Mouse (Mus musculus): ENCODE data around the gene Ccdc73. TPM values are rescaled to one million over a fixed set of nuclear protein-coding genes. Genes with fewer than 3 reads are reported as not detected.

Ccdc73 gene
- total and polyA plus RNA-seq, 2 experiments from 2014 or later = 12.6 TPM; not detected in 1

DNA sequence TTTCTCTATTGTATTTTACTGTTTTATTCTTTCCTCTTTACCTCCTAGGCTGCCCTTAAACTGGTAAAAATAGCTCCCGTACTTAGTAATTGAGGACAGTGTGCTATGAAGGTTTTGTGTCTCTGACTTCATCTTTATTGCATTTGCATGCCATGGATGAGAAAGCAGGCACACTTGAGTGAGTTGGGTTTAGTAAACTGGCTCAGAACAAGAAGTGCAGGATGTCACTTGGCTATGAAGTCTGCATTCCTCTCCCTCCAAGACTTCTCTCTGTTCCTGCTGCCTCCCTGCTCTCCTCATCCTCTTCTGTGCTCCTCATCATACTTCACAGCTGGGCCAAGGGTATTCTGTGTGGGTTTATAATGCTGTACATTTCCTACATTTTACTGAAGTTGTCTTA, 121.4 kb downstream of the Ccdc73 start:
- no peak for TF ChIP-seq EP300 (IDR thresholded peaks at IDR 0.05; ENCODE audit: low read depth)
- no peak for TF ChIP-seq CTCF (IDR thresholded peaks at IDR 0.05; ENCODE audit: low read depth)
- Histone ChIP-seq H3K27ac (ENCODE audit: low read depth) (no peak overlapping the region), H3K27me3 (ENCODE audit: control insufficient read depth, insufficient read depth, low read length) (no peaks in the 10 kb centered on the region), H3K9ac (replicated peaks; ENCODE audit: low read depth, low read length) (no peak overlapping the region), H3K4me2 (ENCODE audit: low read depth, low read length) (no peak overlapping the region), H3K36me3 (replicated peaks; ENCODE audit: control insufficient read depth, insufficient read depth, low read length) (no peaks in the 10 kb centered on the region), H3K4me3 (ENCODE audit: low read depth, low read length) (no peak overlapping the region), H3K4me1 (ENCODE audit: control insufficient read depth, insufficient read depth) (no peaks in the 10 kb centered on the region), H3K9me3 (replicated peaks; ENCODE audit: control insufficient read depth, low read length) (no peaks in the 10 kb centered on the region)
- DNase-seq (ENCODE audit: low spot score) (no peak), ATAC-seq (ENCODE audit: insufficient read depth, low read depth) (no peak)
- WGBS = 66% methylated on average over 1 of the region's 1 CpGs

- DNase-seq (ENCODE audit: low spot score) = no peak
- ATAC-seq (ENCODE audit: insufficient read depth, low read depth) = no peak
- Histone ChIP-seq H3K4me3 (ENCODE audit: low read depth, low read length) (no peak overlapping the region), H3K4me1 (ENCODE audit: control insufficient read depth, insufficient read depth) (no peaks in the 10 kb centered on the region), H3K9ac (replicated peaks; ENCODE audit: low read depth, low read length) (no peak overlapping the region), H3K27me3 (ENCODE audit: control insufficient read depth, insufficient read depth, low read length) (no peaks in the 10 kb centered on the region), H3K9me3 (replicated peaks; ENCODE audit: control insufficient read depth, low read length) (no peaks in the 10 kb centered on the region), H3K27ac (ENCODE audit: low read depth) (no peak overlapping the region), H3K4me2 (ENCODE audit: low read depth, low read length) (no peak overlapping the region), H3K36me3 (replicated peaks; ENCODE audit: control insufficient read depth, insufficient read depth, low read length) (peaks cover 24% of the 10 kb centered on the region)
- WGBS = 48% methylated on average over 2 of the region's 2 CpGs
- TF ChIP-seq EP300 (IDR thresholded peaks at IDR 0.05; ENCODE audit: low read depth) = no peak
- no peak for TF ChIP-seq CTCF (IDR thresholded peaks at IDR 0.05; ENCODE audit: low read depth)
These were observed 126.8 kb downstream of the Ccdc73 start for GRCm38 (mm10) chr2:104994436-104994835.

GRCm38 (mm10) chr2:104996201-104996600, 128.6 kb downstream of the Ccdc73 start:
- Histone ChIP-seq H3K27ac (ENCODE audit: low read depth) (no peak overlapping the region), H3K36me3 (replicated peaks; ENCODE audit: control insufficient read depth, insufficient read depth, low read length) (peaks cover 24% of the 10 kb centered on the region), H3K9ac (replicated peaks; ENCODE audit: low read depth, low read length) (no peak overlapping the region), H3K9me3 (replicated peaks; ENCODE audit: control insufficient read depth, low read length) (no peaks in the 10 kb centered on the region), H3K4me2 (ENCODE audit: low read depth, low read length) (no peak overlapping the region), H3K27me3 (ENCODE audit: control insufficient read depth, insufficient read depth, low read length) (no peaks in the 10 kb centered on the region), H3K4me3 (ENCODE audit: low read depth, low read length) (no peak overlapping the region), H3K4me1 (ENCODE audit: control insufficient read depth, insufficient read depth) (no peaks in the 10 kb centered on the region)
- WGBS = 64% methylated on average over 3 of the region's 3 CpGs
- DNase-seq (ENCODE audit: low spot score) = no peak
- ATAC-seq (ENCODE audit: insufficient read depth, low read depth) = no peak
- TF ChIP-seq CTCF (IDR thresholded peaks at IDR 0.05; ENCODE audit: low read depth) = no peak
- no peak for TF ChIP-seq EP300 (IDR thresholded peaks at IDR 0.05; ENCODE audit: low read depth)

DNA sequence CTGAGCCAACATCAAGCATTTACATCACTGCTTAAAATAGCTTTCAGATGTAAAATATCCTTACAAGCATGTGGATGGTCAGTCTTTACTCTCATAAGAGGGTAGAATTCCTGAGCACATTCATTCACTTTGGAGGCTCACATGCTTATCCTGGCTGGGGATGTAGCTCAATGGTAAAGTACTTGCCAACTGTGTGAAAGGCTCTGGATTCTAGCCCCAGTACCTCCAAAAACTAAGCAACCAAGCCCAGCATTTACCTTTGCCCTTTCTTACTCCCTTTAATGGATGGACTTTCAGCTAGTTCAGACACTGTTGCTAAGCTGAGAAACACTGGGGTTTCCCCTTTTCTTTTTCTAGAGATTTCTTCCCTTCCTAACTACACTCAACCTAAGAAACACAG, 139.6 kb downstream of the Ccdc73 start:
- H3K9ac ChIP-seq (replicated peaks; ENCODE audit: low read depth, low read length) = no peak overlapping the region
- no peak overlapping the region for H3K4me3 ChIP-seq (ENCODE audit: low read depth, low read length)
- ATAC-seq (ENCODE audit: insufficient read depth, low read depth) (peak; percentile 27; the same call in 1 of the 2 replicates), DNase-seq (ENCODE audit: low spot score) (no peak)
- no peak for TF ChIP-seq CTCF (IDR thresholded peaks at IDR 0.05; ENCODE audit: low read depth)
- no peak for TF ChIP-seq EP300 (IDR thresholded peaks at IDR 0.05; ENCODE audit: low read depth)
- H3K4me2 ChIP-seq (ENCODE audit: low read depth, low read length) = no peak overlapping the region
- H3K9me3 ChIP-seq (replicated peaks; ENCODE audit: control insufficient read depth, low read length) = no peaks in the 10 kb centered on the region
- no peaks in the 10 kb centered on the region for H3K4me1 ChIP-seq (ENCODE audit: control insufficient read depth, insufficient read depth)
- peaks cover 86% of the 10 kb centered on the region for H3K36me3 ChIP-seq (replicated peaks; ENCODE audit: control insufficient read depth, insufficient read depth, low read length)
- no peaks in the 10 kb centered on the region for H3K27me3 ChIP-seq (ENCODE audit: control insufficient read depth, insufficient read depth, low read length)
- no peak overlapping the region for H3K27ac ChIP-seq (ENCODE audit: low read depth)

DNA sequence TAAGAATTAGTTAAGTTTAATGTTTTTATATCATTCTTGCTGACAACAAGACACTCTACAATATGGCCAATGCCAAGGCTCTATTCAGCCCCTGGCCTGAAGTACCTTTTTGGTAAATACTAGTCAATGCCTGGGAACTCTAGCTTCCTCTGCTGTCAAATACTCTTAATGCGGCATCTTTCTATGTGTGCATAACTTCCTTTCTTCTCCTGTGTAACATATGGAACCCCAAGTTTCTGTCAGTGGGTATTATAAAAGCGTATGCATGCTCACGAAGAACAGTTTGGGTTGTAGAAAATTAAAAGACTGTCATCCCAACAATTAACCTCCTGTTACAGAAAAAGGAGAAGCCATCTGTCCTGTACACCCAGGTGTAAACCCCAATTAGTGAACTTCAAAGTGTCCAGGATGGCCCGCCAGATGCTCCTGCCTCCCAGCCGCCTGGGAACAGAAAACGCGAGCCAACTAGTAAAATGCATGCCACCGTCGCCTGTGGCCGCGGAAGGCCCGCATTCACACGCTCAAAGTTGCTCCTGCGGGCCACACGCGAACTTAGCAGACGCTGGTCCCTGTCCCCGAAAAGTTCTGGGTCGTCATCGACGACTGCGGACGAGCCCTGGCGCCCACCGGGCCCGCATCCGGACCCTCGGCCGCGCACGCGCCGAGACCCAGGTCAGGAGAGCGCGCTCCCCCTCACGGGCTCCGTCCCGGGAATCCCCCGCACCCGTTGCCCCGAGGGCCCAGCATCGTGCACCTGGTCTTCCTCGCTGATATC, 148.8 kb downstream of the Ccdc73 start:
- Histone ChIP-seq H3K4me2 (ENCODE audit: low read depth, low read length) (peak overlapping the region; percentile 75), H3K36me3 (replicated peaks; ENCODE audit: control insufficient read depth, insufficient read depth, low read length) (peaks cover 23% of the 10 kb centered on the region), H3K9ac (replicated peaks; ENCODE audit: low read depth, low read length) (peak overlapping the region; percentile 95), H3K4me3 (ENCODE audit: low read depth, low read length) (peak overlapping the region; percentile 98), H3K9me3 (replicated peaks; ENCODE audit: control insufficient read depth, low read length) (no peaks in the 10 kb centered on the region), H3K27me3 (ENCODE audit: control insufficient read depth, insufficient read depth, low read length) (no peaks in the 10 kb centered on the region), H3K4me1 (ENCODE audit: control insufficient read depth, insufficient read depth) (peaks cover 9% of the 10 kb centered on the region; the same call in 1 of the 2 replicates), H3K27ac (ENCODE audit: low read depth) (peak overlapping the region; percentile 71)
- WGBS = under 1% methylated on average over 43 of the region's 43 CpGs
- no peak for DNase-seq (ENCODE audit: low spot score)
- TF ChIP-seq EP300 (IDR thresholded peaks at IDR 0.05; ENCODE audit: low read depth) (no peak), CTCF (IDR thresholded peaks at IDR 0.05; ENCODE audit: low read depth) (no peak)
- peak; percentile 74 for ATAC-seq (ENCODE audit: insufficient read depth, low read depth)

DNA sequence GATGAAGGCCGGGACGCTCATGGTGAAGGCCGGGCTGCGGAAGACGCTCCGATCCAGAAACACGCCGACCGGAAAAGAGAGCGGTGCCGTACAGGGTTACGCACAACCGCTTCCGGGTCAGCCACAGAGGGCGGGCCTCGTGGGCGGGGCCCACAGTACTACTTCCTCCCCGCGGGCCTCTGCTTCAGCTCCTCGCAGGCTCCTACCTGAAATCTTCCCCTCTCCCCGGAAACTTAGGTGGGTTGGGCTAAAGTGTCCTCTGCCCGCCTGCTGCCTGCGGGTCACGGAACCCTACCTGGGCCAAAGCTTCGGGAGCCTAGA, 149.3 kb downstream of the Ccdc73 start, which contains the start of gene Eif3m:
Gene Eif3m, minus strand, starts transcription at position 114 of the 321 bp plus-strand sequence.
- Histone ChIP-seq H3K36me3 (replicated peaks; ENCODE audit: control insufficient read depth, insufficient read depth, low read length) (peaks cover 18% of the 10 kb centered on the region), H3K4me3 (ENCODE audit: low read depth, low read length) (peak within 1 kb of the TSS; percentile 98), H3K9me3 (replicated peaks; ENCODE audit: control insufficient read depth, low read length) (no peaks in the 10 kb centered on the region), H3K9ac (replicated peaks; ENCODE audit: low read depth, low read length) (peak within 1 kb of the TSS; percentile 95), H3K27me3 (ENCODE audit: control insufficient read depth, insufficient read depth, low read length) (no peaks in the 10 kb centered on the region), H3K4me2 (ENCODE audit: low read depth, low read length) (peak within 1 kb of the TSS; percentile 75), H3K27ac (ENCODE audit: low read depth) (peak within 1 kb of the TSS; percentile 71), H3K4me1 (ENCODE audit: control insufficient read depth, insufficient read depth) (peaks cover 9% of the 10 kb centered on the region; the same call in 1 of the 2 replicates)
- ATAC-seq (ENCODE audit: insufficient read depth, low read depth) (peak; percentile 100), DNase-seq (ENCODE audit: low spot score) (peak; percentile 92)
- WGBS = 0% methylated on average over 25 of the region's 25 CpGs
- TF ChIP-seq CTCF (IDR thresholded peaks at IDR 0.05; ENCODE audit: low read depth) = no peak
- peak; percentile 33; the same call in 1 of the 2 replicates for TF ChIP-seq EP300 (IDR thresholded peaks at IDR 0.05; ENCODE audit: low read depth)

Data from heart, postnatal 0 days (tissue).